Mouse (Mus musculus): ENCODE results near the gene Tlr8.
"Not testable (repeated sequence)": the region's sequence is repeated elsewhere in the genome, so short reads cannot be mapped to it uniquely, and the experiment has no call there.

The Tlr8 gene

GRCm38 (mm10) chrX:167264086-167264485, at the start of gene Tlr8:
Gene Tlr8, minus strand, starts transcription at chrX:167264329.
- in situ Hi-C loops (cut with MboI, MseI): no loop called here

- in situ Hi-C loops (cut with MboI, MseI): not testable (repeated sequence)
Measured at GRCm38 (mm10) chrX:167302061-167302460, 37.9 kb upstream of the Tlr8 start.

- in situ Hi-C loops (cut with MboI, MseI): loop anchor here (10.0 to 25.0 kb wide), 3 partner anchors 210 to 1028 kb away; no protein-coding TSS in a partner anchor
Measured at GRCm38 (mm10) chrX:167276953-167277352, 12.8 kb upstream of the Tlr8 start.

GRCm38 (mm10) chrX:167276551-167276950, 12.4 kb upstream of the Tlr8 start:
- in situ Hi-C loops (cut with MboI, MseI): loop anchor here (10.0 to 25.0 kb wide), 3 partner anchors 211 to 1028 kb away; no protein-coding TSS in a partner anchor

GRCm38 (mm10) chrX:167263530-167263929, 599 bp downstream of the Tlr8 start:
- in situ Hi-C loops (cut with MboI, MseI): no loop called here

GRCm38 (mm10) chrX:167241736-167242135, 22.4 kb downstream of the Tlr8 start:
- in situ Hi-C loops (cut with MboI, MseI): loop anchor here (5.0 to 25.0 kb wide), 2 partner anchors 44 to 1054 kb away; no protein-coding TSS in a partner anchor

GRCm38 (mm10) chrX:167239293-167239921, 24.7 kb downstream of the Tlr8 start:
- in situ Hi-C loops (cut with MboI, MseI): loop anchor here (10.0 to 25.0 kb wide), 2 partner anchors 225 to 1052 kb away; no protein-coding TSS in a partner anchor

- in situ Hi-C loops (cut with MboI, MseI): loop anchor here (5.0 to 25.0 kb wide), 3 partner anchors 218 to 1046 kb away; no protein-coding TSS in a partner anchor
Measured at GRCm38 (mm10) chrX:167233104-167233687, 30.9 kb downstream of the Tlr8 start.

GRCm38 (mm10) chrX:167231150-167231549, 33.0 kb downstream of the Tlr8 start:
- in situ Hi-C loops (cut with MboI, MseI): loop anchor here (5.0 to 25.0 kb wide), 3 partner anchors 216 to 1044 kb away; no protein-coding TSS in a partner anchor

GRCm38 (mm10) chrX:167229819-167230218, 34.3 kb downstream of the Tlr8 start:
- in situ Hi-C loops (cut with MboI, MseI): loop anchor here (5.0 to 25.0 kb wide), 3 partner anchors 215 to 1043 kb away; no protein-coding TSS in a partner anchor

- in situ Hi-C loops (cut with MboI, MseI): loop anchor here (25.0 kb wide), 1 partner anchor 1042 kb away; no protein-coding TSS in a partner anchor
Measured at GRCm38 (mm10) chrX:167229206-167229605, 34.9 kb downstream of the Tlr8 start.

- in situ Hi-C loops (cut with MboI, MseI): loop anchor here (25.0 kb wide), 1 partner anchor 1040 kb away; no protein-coding TSS in a partner anchor
Measured at GRCm38 (mm10) chrX:167227756-167228155, 36.4 kb downstream of the Tlr8 start.

- in situ Hi-C loops (cut with MboI, MseI): loop anchor here (25.0 kb wide), 1 partner anchor 1040 kb away; no protein-coding TSS in a partner anchor
Measured at GRCm38 (mm10) chrX:167227138-167227537, 37.0 kb downstream of the Tlr8 start.

GRCm38 (mm10) chrX:167226570-167226969, 37.6 kb downstream of the Tlr8 start:
- in situ Hi-C loops (cut with MboI, MseI): loop anchor here (25.0 kb wide), 1 partner anchor 1039 kb away; no protein-coding TSS in a partner anchor

- in situ Hi-C loops (cut with MboI, MseI): no loop called here
Measured at GRCm38 (mm10) chrX:167212707-167213106, 51.4 kb downstream of the Tlr8 start.

GRCm38 (mm10) chrX:167211871-167212555, 52.1 kb downstream of the Tlr8 start:
- in situ Hi-C loops (cut with MboI, MseI): no loop called here

- in situ Hi-C loops (cut with MboI, MseI): no loop called here
Measured at GRCm38 (mm10) chrX:167210319-167210728, 53.8 kb downstream of the Tlr8 start.

GRCm38 (mm10) chrX:167209828-167210227, 54.3 kb downstream of the Tlr8 start:
- in situ Hi-C loops (cut with MboI, MseI): no loop called here

GRCm38 (mm10) chrX:167208978-167209754, 55.0 kb downstream of the Tlr8 start, which contains the start of gene Tmsb4x:
Gene Tmsb4x, minus strand, starts transcription at chrX:167209315.
- in situ Hi-C loops (cut with MboI, MseI): no loop called here

GRCm38 (mm10) chrX:167208506-167208820, 55.7 kb downstream of the Tlr8 start:
- in situ Hi-C loops (cut with MboI, MseI): no loop called here

All from regulatory T cell (primary cell).